Mouse (Mus musculus) megakaryocyte, embryonic 14.5 days (primary cell): Measurements from ENCODE around the gene Gm3629. TPM values are rescaled to one million over a fixed set of nuclear protein-coding genes. Genes with fewer than 3 reads are reported as not detected.
"Not testable (repeated sequence)": the region's sequence is repeated elsewhere in the genome, so short reads cannot be mapped to it uniquely, and the experiment has no call there.

ENCODE experiments used
- H3K27me3 ChIP-seq: replicated peaks from 2 replicates; pipeline ENCODE3; 2012; ENCODE audit warnings: inconsistent platforms
- H3K36me3 ChIP-seq: replicated peaks from 2 replicates; pipeline ENCODE3; 2012; ENCODE audit warnings: low read length, inconsistent platforms, mixed read lengths
- H3K4me1 ChIP-seq: 2 replicates; pipeline ENCODE4 v1.6.1; 2012; ENCODE audit warnings: inconsistent platforms
- H3K4me3 ChIP-seq: replicated peaks from 2 replicates; pipeline ENCODE3; 2012; ENCODE audit warnings: moderate library complexity, mild to moderate bottlenecking, inconsistent platforms
- H3K9me3 ChIP-seq: 2 replicates; pipeline ENCODE4 v1.6.1; 2012; ENCODE audit warnings: inconsistent platforms
- polyA plus RNA-seq: library from polyadenylated mRNA; stranded (reverse); fragments of >175 nt; gene quantifications from 2 replicates; pipeline ENCODE4 v1.2.3, GENCODE M21; 2012; ENCODE audit warnings: low replicate concordance; ENCODE audit not compliant: insufficient read depth

Gm3629 gene
- polyA plus RNA-seq, result not detected in 2 replicates

DNA sequence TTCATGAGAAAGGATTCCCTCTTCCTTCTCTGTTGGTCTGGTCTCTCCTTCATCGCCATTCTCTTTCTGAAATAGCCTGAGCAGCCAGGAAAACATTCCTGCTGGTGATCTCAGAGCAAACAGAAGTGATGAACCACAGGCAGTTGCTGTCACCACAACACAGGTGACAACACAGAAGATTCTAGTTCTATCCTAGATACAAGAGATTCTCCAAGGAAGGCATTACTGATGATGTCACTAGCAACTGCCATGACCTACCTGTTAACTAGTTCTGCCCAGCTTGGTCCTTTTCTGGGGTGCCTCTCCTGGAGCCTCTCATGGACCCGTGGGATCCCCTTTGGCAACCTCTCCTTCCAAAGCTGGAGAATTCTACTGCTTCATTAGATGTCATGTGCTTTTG is at the start of gene Gm3629:
Gene Gm3629 (minus strand): TSS at position 101 of the 400 bp plus-strand sequence.
- not testable (repeated sequence) for H3K4me3 ChIP-seq, H3K36me3 ChIP-seq, H3K27me3 ChIP-seq, H3K4me1 ChIP-seq, H3K9me3 ChIP-seq

DNA sequence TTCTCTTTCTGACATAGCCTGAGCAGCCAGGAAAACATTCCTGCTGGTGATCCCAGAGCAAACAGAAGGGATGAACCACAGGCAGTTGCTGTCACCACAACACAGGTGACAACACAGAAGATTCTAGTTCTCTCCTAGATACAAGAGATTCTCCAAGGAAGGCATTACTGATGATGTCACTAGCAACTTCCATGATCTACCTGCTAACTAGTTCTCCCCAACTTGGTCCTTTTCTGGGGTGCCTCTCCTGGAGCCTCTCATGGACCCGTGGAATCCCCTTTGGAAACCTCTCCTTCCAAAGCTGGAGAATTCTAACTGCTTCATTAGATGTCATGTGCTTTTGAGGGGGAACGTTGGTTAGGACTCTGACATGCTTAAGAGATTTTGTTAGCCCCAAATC is 31.9 kb upstream of the Gm3629 start, which contains the start of gene Gm3460:
Gene Gm3460 (minus strand): TSS at position 101 of the 400 bp plus-strand sequence.
- H3K9me3 ChIP-seq, H3K4me1 ChIP-seq, H3K27me3 ChIP-seq, H3K36me3 ChIP-seq, H3K4me3 ChIP-seq: not testable (repeated sequence)

DNA sequence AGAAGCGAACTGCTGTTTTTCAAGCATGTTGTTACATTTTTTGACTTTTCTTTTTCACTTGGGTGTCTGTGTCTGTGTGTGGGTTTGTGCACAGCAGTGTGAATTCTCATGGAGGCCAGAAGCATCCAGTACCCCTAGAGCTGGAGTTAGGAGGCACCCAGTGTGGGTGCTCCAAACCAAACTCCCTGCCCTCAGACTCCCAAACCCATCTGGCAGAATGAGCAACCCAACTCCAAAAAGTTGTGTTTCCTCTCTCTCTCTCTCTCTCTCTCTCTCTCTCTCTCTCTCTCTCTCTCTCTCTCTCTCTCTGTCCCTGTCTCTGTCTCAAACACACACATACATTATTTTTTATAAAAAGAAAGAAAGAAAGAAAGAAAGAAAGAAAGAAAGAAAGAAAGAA is 16.0 kb upstream of the Gm3629 start:
- H3K4me3 ChIP-seq, H3K4me1 ChIP-seq, H3K27me3 ChIP-seq, H3K9me3 ChIP-seq, H3K36me3 ChIP-seq: not testable (repeated sequence)

DNA sequence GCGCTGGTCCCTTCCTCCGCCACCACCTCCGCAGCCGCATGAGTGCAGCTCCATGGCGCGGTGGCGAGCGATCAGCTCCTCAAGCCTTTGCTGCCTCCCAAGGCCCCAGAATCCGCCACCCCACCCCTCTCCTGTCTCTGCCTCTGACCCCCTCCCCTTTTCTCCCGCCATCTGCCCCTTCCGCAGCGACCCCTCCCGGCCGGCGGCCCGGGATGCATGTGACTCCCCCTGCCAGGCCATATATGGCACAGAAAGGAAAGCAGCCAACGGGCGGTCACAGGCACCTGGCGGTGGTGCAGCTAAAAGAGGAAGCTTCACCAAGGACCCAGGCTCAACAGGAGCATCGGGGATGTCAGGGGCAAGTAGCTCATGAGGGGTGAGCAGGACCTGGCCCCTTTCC is 14.6 kb upstream of the Gm3629 start:
- not testable (repeated sequence) for H3K4me3 ChIP-seq, H3K27me3 ChIP-seq, H3K9me3 ChIP-seq, H3K36me3 ChIP-seq, H3K4me1 ChIP-seq

DNA sequence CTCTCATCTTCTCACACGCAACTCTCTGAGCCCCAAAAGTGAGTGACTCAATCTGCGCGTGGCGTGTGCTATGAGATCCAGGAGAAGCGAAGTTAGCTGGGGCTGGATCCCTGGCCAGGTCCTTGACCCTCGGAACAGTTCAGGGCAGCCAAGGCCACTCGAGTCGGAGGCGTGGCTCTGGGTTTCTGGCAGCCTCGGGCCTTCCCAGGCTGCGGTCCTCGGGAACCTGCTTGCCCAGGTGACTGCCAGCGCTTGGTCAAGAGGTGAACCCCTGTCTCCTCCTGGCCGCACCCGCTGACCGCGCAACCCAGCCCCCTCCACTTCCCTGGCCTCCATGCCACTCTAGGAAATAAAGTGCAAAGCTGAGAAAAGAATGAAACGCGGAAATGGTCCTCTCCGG is 14.1 kb upstream of the Gm3629 start:
- H3K9me3 ChIP-seq, H3K4me1 ChIP-seq, H3K36me3 ChIP-seq, H3K4me3 ChIP-seq, H3K27me3 ChIP-seq: not testable (repeated sequence)

DNA sequence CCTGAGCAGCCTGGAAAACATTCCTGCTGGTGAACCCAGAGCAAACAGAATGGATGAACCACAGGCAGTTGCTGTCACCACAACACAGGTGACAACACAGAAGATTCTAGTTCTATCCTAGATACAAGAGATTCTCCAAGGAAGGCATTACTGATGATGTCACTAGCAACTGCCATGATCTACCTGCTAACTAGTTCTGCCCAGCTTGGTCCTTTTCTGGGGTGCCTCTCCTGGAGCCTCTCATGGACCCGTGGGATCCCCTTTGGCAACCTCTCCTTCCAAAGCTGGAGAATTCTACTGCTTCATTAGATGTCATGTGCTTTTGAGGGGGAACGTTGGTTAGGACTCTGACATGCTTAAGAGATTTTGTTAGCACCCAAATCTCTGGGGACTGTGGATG is 53.2 kb downstream of the Gm3629 start, which contains the start of gene Gm8356:
Gene Gm8356 (minus strand): TSS at position 101 of the 400 bp plus-strand sequence.
- not testable (repeated sequence) for H3K4me3 ChIP-seq

More for the DNA sequence above, 53.2 kb downstream of the Gm3629 start, which contains the start of gene Gm8356:
- H3K27me3 ChIP-seq, H3K4me1 ChIP-seq, H3K36me3 ChIP-seq, H3K9me3 ChIP-seq: not testable (repeated sequence)

Other genes starting within 250 kb of the Gm3629 start
- gene Gm3618, start 246.9 kb downstream of the Gm3629 start, polyA plus RNA-seq, result not detected in 2 replicates
- not detected in 2 replicates for gene Gm16440, start 200.3 kb downstream of the Gm3629 start, polyA plus RNA-seq
- not detected in 2 replicates for gene Gm3591, start 178.1 kb downstream of the Gm3629 start, polyA plus RNA-seq
- not detected in 2 replicates for gene Gm3594, start 146.0 kb downstream of the Gm3629 start, polyA plus RNA-seq
- not detected in 2 replicates for gene Gm8356, start 53.3 kb downstream of the Gm3629 start, polyA plus RNA-seq
- gene Gm3460, start 31.8 kb upstream of the Gm3629 start, polyA plus RNA-seq, result not detected in 2 replicates
- gene Gm10251, start 93.6 kb upstream of the Gm3629 start, polyA plus RNA-seq, result not detected in 2 replicates
- gene Gm8050, start 129.6 kb upstream of the Gm3629 start, polyA plus RNA-seq, result not detected in 2 replicates
- not detected in 2 replicates for gene Gm3636, start 151.7 kb upstream of the Gm3629 start, polyA plus RNA-seq
- gene Gm8362, start 183.8 kb upstream of the Gm3629 start, polyA plus RNA-seq, result not detected in 2 replicates
- gene Gm3642, start 249.7 kb upstream of the Gm3629 start, polyA plus RNA-seq, result not detected in 2 replicates